In the genomic region with DNA sequence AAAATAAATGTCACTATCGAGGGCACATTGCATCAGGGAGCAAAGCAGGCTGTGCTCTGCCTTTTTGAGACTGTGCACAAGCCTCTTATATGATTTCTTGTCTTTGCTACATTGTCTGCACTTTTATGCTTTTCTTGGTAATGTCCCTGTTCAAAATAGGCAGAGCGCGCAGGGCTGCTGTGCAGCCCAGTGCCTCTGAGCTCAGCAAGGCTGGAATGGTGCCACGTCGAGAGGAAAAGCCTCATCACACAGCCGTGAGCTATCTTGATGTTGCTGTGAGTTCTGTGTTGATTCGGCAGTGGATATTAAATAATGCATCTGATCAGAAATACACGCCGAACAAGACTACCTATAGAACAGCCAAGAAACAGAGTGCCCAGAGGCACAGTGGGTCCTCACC, we compare ENCODE assay signal across 12 mouse cellular contexts.
DNase-seq lines count a peak whose midpoint lies in the region; ATAC-seq and TF ChIP-seq lines count a peak whose summit lies in the region.
"Had no signal": no experiment of that assay in that cellular context is flagged by ENCODE, and none has a peak within 500 bp of the region (broad histone marks: within the 10 kb centered on the region; RNA-seq: fewer than 3 reads in every experiment).

No protein-coding gene starts in this region.

- H3K4me2 ChIP-seq in midbrain, postnatal 0 days (ENCODE audit: low read depth, low read length, poor library complexity, severe bottlenecking): no peak overlapping the region
- H3K4me2 ChIP-seq: liver, embryonic 15.5 days had no signal

- H3K27ac ChIP-seq in midbrain, postnatal 0 days (ENCODE audit: low read depth, low read length): no peak overlapping the region
- H3K27ac ChIP-seq in midbrain, embryonic 10.5 days (replicated peaks): no peak overlapping the region
- H3K27ac ChIP-seq: kidney, postnatal 0 days; liver, embryonic 15.5 days had no signal

- no peak overlapping the region for H3K9ac ChIP-seq in midbrain, postnatal 0 days (replicated peaks; ENCODE audit: low read length, poor library complexity, severe bottlenecking)
- H3K9ac ChIP-seq: liver, embryonic 15.5 days had no signal

- H3K9me3 ChIP-seq in midbrain, postnatal 0 days (ENCODE audit: low read length): no peaks in the 10 kb centered on the region
- H3K9me3 ChIP-seq in midbrain, embryonic 10.5 days (replicated peaks): no peaks in the 10 kb centered on the region
- H3K9me3 ChIP-seq: liver, embryonic 15.5 days had no signal

- no peaks in the 10 kb centered on the region for H3K27me3 ChIP-seq in midbrain, postnatal 0 days (ENCODE audit: insufficient read depth, low read length)
- H3K27me3 ChIP-seq in midbrain, embryonic 10.5 days (ENCODE audit: low read depth, poor library complexity, severe bottlenecking): no peaks in the 10 kb centered on the region
- H3K27me3 ChIP-seq: CH12.LX; liver, embryonic 15.5 days had no signal

- TF ChIP-seq CTCF in midbrain, postnatal 0 days (IDR thresholded peaks at IDR 0.05): no peak

- no peaks in the 10 kb centered on the region for H3K4me1 ChIP-seq in midbrain, postnatal 0 days (ENCODE audit: insufficient read depth, low read length)
- no peaks in the 10 kb centered on the region for H3K4me1 ChIP-seq in midbrain, embryonic 10.5 days
- H3K4me1 ChIP-seq: liver, embryonic 15.5 days had no signal

- no peak for ATAC-seq in midbrain, postnatal 0 days (ENCODE audit: low FRiP score)

- DNase-seq in gastrocnemius, adult 18-20 months (ENCODE audit: low spot score): peak; percentile 23
- no peak for DNase-seq in gastrocnemius, adult 8-10 months (ENCODE audit: low spot score in 2 of 2)
- peak; percentile 9 for DNase-seq in midbrain, postnatal 0 days (ENCODE audit: low spot score)
- DNase-seq in midbrain, embryonic 10.5 days (ENCODE audit: low spot score): no peak
- DNase-seq in gastrocnemius, postnatal 10 days: peak; percentile 40
- DNase-seq in right cerebral cortex, postnatal 4 days: peak; percentile 12
- DNase-seq in natural killer cell, adult 2 months (ENCODE audit: low spot score in 2 of 2): no peak
- DNase-seq in embryo, embryonic 10.5 days (ENCODE audit: low spot score): no peak

- no peaks in the 10 kb centered on the region for H3K36me3 ChIP-seq in midbrain, postnatal 0 days (ENCODE audit: insufficient read depth, low read length)
- H3K36me3 ChIP-seq in midbrain, embryonic 10.5 days: no peaks in the 10 kb centered on the region
- H3K36me3 ChIP-seq: liver, embryonic 15.5 days had no signal

- 76% methylated on average over 9 of the region's 9 CpGs for WGBS in midbrain, postnatal 0 days
- 89% methylated on average over 9 of the region's 9 CpGs for WGBS in midbrain, embryonic 10.5 days

- no peak overlapping the region for H3K4me3 ChIP-seq in midbrain, postnatal 0 days (ENCODE audit: low read depth, low read length)
- no peak overlapping the region for H3K4me3 ChIP-seq in midbrain, embryonic 10.5 days
- H3K4me3 ChIP-seq: liver, embryonic 15.5 days; myocyte had no signal

Comparison
In these comparisons a context has a peak if more than half of its experiments do, and no peak if none do; other contexts are left out.
1. DNase-seq: peak in gastrocnemius, adult 18-20 months (single experiment), midbrain, postnatal 0 days (single experiment), gastrocnemius, postnatal 10 days (single experiment) and right cerebral cortex, postnatal 4 days (single experiment); none in gastrocnemius, adult 8-10 months (0 of 2), midbrain, embryonic 10.5 days (single experiment), natural killer cell, adult 2 months (0 of 2) and embryo, embryonic 10.5 days (single experiment).